Mouse (Mus musculus): ENCODE data around the gene Kdm2b. TPM values are rescaled to one million over a fixed set of nuclear protein-coding genes. Genes with fewer than 3 reads are reported as not detected.

Kdm2b gene
- polyA plus RNA-seq, 1 experiment = 10.9 TPM

- WGBS = 39% methylated on average over 7 of the region's 7 CpGs
- no peaks in the 10 kb centered on the region for H3K27me3 ChIP-seq (replicated peaks; ENCODE audit: control insufficient read depth, insufficient read depth, low read length)
- H3K4me1 ChIP-seq (ENCODE audit: control insufficient read depth, insufficient read depth, low read length) = no peaks in the 10 kb centered on the region
- DNase-seq = no peak
- H3K27ac ChIP-seq (ENCODE audit: insufficient read depth, low read depth, low read length) = no peak overlapping the region
- no peaks in the 10 kb centered on the region for H3K36me3 ChIP-seq (ENCODE audit: control insufficient read depth, insufficient read depth, low read length)
- H3K4me3 ChIP-seq (ENCODE audit: insufficient read depth, low read depth, low read length) = no peak overlapping the region
- no peak for TF ChIP-seq POLR2A (IDR thresholded peaks at IDR 0.05; ENCODE audit: low read depth, low read length)
- TF ChIP-seq CTCF (conservative IDR thresholded peaks at IDR 0.05; ENCODE audit: insufficient read depth, insufficient read length, low read depth, low read length) = no peak
These were observed 71.5 kb downstream of the Kdm2b start for GRCm38 (mm10) chr5:122917982-122918711.

- no peak for TF ChIP-seq CTCF (conservative IDR thresholded peaks at IDR 0.05; ENCODE audit: insufficient read depth, insufficient read length, low read depth, low read length)
- no peak for TF ChIP-seq POLR2A (IDR thresholded peaks at IDR 0.05; ENCODE audit: low read depth, low read length)
- no peak overlapping the region for H3K27ac ChIP-seq (ENCODE audit: insufficient read depth, low read depth, low read length)
- no peaks in the 10 kb centered on the region for H3K4me1 ChIP-seq (ENCODE audit: control insufficient read depth, insufficient read depth, low read length)
- H3K36me3 ChIP-seq (ENCODE audit: control insufficient read depth, insufficient read depth, low read length) = no peaks in the 10 kb centered on the region
- H3K4me3 ChIP-seq (ENCODE audit: insufficient read depth, low read depth, low read length) = no peak overlapping the region
- H3K27me3 ChIP-seq (replicated peaks; ENCODE audit: control insufficient read depth, insufficient read depth, low read length) = no peaks in the 10 kb centered on the region
- no peak for DNase-seq
- 86% methylated on average over 6 of the region's 6 CpGs for WGBS
These were observed 73.5 kb downstream of the Kdm2b start for GRCm38 (mm10) chr5:122916147-122916546.

- H3K27ac ChIP-seq (ENCODE audit: insufficient read depth, low read depth, low read length) = no peak overlapping the region
- TF ChIP-seq POLR2A (IDR thresholded peaks at IDR 0.05; ENCODE audit: low read depth, low read length) (no peak), CTCF (conservative IDR thresholded peaks at IDR 0.05; ENCODE audit: insufficient read depth, insufficient read length, low read depth, low read length) (peak; percentile 30; the same call in 1 of the 2 replicates)
- H3K27me3 ChIP-seq (replicated peaks; ENCODE audit: control insufficient read depth, insufficient read depth, low read length) = no peaks in the 10 kb centered on the region
- DNase-seq = no peak
- no peak overlapping the region for H3K4me3 ChIP-seq (ENCODE audit: insufficient read depth, low read depth, low read length)
- H3K4me1 ChIP-seq (ENCODE audit: control insufficient read depth, insufficient read depth, low read length) = no peaks in the 10 kb centered on the region
- 96% methylated on average over 4 of the region's 4 CpGs for WGBS
- H3K36me3 ChIP-seq (ENCODE audit: control insufficient read depth, insufficient read depth, low read length) = no peaks in the 10 kb centered on the region
These were observed 76.8 kb downstream of the Kdm2b start for GRCm38 (mm10) chr5:122912863-122913262.

DNA sequence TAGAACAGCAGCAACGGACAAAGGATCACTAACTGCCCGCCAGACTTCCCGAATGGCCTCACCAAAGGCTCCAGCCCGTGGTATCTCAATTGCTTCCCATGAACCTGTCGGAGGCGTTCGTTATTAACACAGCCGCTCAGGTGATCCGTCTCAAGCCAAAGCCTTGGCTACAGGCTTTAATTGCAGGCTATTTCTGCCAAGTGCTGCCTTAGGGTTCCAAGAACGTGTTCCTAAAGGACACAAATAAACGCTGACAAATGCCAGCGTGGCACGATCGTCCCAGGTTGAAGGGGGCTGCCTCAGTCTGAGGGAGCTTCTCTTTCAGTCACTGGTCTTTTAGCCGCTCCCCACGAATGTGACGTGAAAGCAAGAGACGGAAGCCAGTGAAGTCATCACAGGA is 80.1 kb downstream of the Kdm2b start:
- TF ChIP-seq POLR2A (IDR thresholded peaks at IDR 0.05; ENCODE audit: low read depth, low read length) (no peak), CTCF (conservative IDR thresholded peaks at IDR 0.05; ENCODE audit: insufficient read depth, insufficient read length, low read depth, low read length) (no peak)
- Histone ChIP-seq H3K36me3 (ENCODE audit: control insufficient read depth, insufficient read depth, low read length) (no peaks in the 10 kb centered on the region), H3K27me3 (replicated peaks; ENCODE audit: control insufficient read depth, insufficient read depth, low read length) (no peaks in the 10 kb centered on the region), H3K27ac (ENCODE audit: insufficient read depth, low read depth, low read length) (no peak overlapping the region), H3K4me3 (ENCODE audit: insufficient read depth, low read depth, low read length) (no peak overlapping the region), H3K4me1 (ENCODE audit: control insufficient read depth, insufficient read depth, low read length) (no peaks in the 10 kb centered on the region)
- WGBS = 68% methylated on average over 18 of the region's 18 CpGs
- no peak for DNase-seq

DNA sequence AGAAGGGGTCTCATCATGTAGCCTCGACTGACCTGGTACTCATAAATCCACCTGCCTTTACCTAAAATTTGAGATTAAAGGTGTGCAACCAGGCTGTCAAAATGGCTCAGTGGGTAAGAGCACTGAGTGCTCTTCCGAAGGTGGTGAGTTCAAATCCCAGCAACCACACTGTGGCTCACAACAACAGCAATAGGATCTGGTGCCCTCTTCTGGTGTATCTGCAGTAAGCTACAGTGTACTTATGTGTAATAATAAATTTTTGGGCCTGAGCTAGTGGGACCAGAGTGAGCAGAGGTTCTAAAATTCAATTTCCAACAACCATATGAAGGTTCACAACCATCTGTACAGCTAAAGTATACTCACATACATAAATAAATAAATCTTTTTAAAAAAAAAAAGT is 81.6 kb downstream of the Kdm2b start:
- Histone ChIP-seq H3K27ac (ENCODE audit: insufficient read depth, low read depth, low read length) (no peak overlapping the region), H3K4me1 (ENCODE audit: control insufficient read depth, insufficient read depth, low read length) (no peaks in the 10 kb centered on the region), H3K27me3 (replicated peaks; ENCODE audit: control insufficient read depth, insufficient read depth, low read length) (no peaks in the 10 kb centered on the region), H3K4me3 (ENCODE audit: insufficient read depth, low read depth, low read length) (no peak overlapping the region), H3K36me3 (ENCODE audit: control insufficient read depth, insufficient read depth, low read length) (no peaks in the 10 kb centered on the region)
- WGBS = 93% methylated on average over 2 of the region's 2 CpGs
- DNase-seq = no peak
- no peak for TF ChIP-seq POLR2A (IDR thresholded peaks at IDR 0.05; ENCODE audit: low read depth, low read length)
- 0 out of 2 replicates have a peak, but pooled peaks have one; percentile 10 for TF ChIP-seq CTCF (conservative IDR thresholded peaks at IDR 0.05; ENCODE audit: insufficient read depth, insufficient read length, low read depth, low read length)

DNA sequence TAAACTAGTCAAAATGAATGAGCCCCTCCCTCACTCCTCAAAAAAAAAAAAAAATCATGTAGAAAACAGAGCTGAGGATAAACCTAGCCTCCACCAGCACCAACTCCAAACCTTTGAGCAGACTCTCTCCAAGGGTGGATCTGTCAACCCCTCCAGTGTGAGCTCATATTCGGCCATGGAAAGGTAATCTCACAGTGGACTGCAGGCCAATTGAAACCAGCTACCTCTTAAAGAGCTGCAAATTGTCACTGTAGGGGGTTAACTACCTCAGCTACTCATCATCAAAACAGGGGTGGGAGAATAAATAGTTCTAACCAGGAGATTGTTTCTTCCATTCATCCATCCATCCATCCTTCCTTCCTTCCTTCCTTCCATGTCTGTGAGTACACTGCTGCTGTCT is 82.4 kb downstream of the Kdm2b start:
- TF ChIP-seq CTCF (conservative IDR thresholded peaks at IDR 0.05; ENCODE audit: insufficient read depth, insufficient read length, low read depth, low read length) (no peak), POLR2A (IDR thresholded peaks at IDR 0.05; ENCODE audit: low read depth, low read length) (no peak)
- H3K4me1 ChIP-seq (ENCODE audit: control insufficient read depth, insufficient read depth, low read length) = no peaks in the 10 kb centered on the region
- no peaks in the 10 kb centered on the region for H3K36me3 ChIP-seq (ENCODE audit: control insufficient read depth, insufficient read depth, low read length)
- no peak overlapping the region for H3K4me3 ChIP-seq (ENCODE audit: insufficient read depth, low read depth, low read length)
- no peak for DNase-seq
- no peaks in the 10 kb centered on the region for H3K27me3 ChIP-seq (replicated peaks; ENCODE audit: control insufficient read depth, insufficient read depth, low read length)
- WGBS = 92% methylated on average over 1 of the region's 1 CpGs
- no peak overlapping the region for H3K27ac ChIP-seq (ENCODE audit: insufficient read depth, low read depth, low read length)

DNA sequence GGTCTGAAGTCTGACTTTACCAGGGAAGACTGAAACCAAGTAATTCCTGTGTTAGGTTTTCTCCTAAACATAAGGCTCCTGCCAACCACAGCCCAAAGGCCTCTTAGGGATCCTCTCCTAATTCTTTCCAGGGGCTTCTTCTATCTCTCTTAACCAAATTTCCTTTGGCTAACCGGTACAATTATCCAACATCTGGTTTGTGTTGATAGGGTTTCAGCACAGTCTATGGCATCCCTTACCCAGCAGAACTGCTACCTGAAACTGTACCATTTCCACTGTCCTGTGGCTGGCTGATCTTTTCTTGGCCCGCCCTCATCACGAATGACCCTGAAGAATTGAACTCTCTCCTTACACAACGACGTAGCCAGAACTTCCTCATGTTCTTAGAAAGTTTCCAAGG is 86.5 kb downstream of the Kdm2b start:
- DNase-seq = no peak
- WGBS = 75% methylated on average over 5 of the region's 5 CpGs
- H3K36me3 ChIP-seq (ENCODE audit: control insufficient read depth, insufficient read depth, low read length) = no peaks in the 10 kb centered on the region
- TF ChIP-seq POLR2A (IDR thresholded peaks at IDR 0.05; ENCODE audit: low read depth, low read length) = no peak
- no peak for TF ChIP-seq CTCF (conservative IDR thresholded peaks at IDR 0.05; ENCODE audit: insufficient read depth, insufficient read length, low read depth, low read length)
- H3K27ac ChIP-seq (ENCODE audit: insufficient read depth, low read depth, low read length) = no peak overlapping the region
- H3K4me1 ChIP-seq (ENCODE audit: control insufficient read depth, insufficient read depth, low read length) = no peaks in the 10 kb centered on the region
- no peaks in the 10 kb centered on the region for H3K27me3 ChIP-seq (replicated peaks; ENCODE audit: control insufficient read depth, insufficient read depth, low read length)
- no peak overlapping the region for H3K4me3 ChIP-seq (ENCODE audit: insufficient read depth, low read depth, low read length)
